Mouse (Mus musculus) cortical plate, adult 2 months (tissue): ENCODE measurements around the gene Zfp949.

ENCODE experiments used
- CTCF ChIP-seq: fragments of 200-500 bp; IDR thresholded peaks from 2 replicates; pipeline ENCODE4 v1.5.1; 2011; ENCODE audit warnings: mild to moderate bottlenecking, control low read depth, low read length; ENCODE audit not compliant: insufficient read depth; ENCODE audit errors: extremely low read depth
- POLR2A ChIP-seq: fragments of 200-500 bp; IDR thresholded peaks from 2 replicates; pipeline ENCODE4 v1.6.1; 2011; ENCODE audit warnings: mild to moderate bottlenecking, low read length, control low read depth; ENCODE audit not compliant: insufficient read depth; ENCODE audit errors: extremely low read depth

GRCm38 (mm10) chr9:88520849-88521483, 26.9 kb upstream of the Zfp949 start:
- TF ChIP-seq POLR2A (no peak), CTCF (no peak)
